Mouse (Mus musculus) thymus, postnatal 0 days (tissue): ENCODE data around the gene Vmn2r49. TPM values are rescaled to one million over a fixed set of nuclear protein-coding genes. Genes with fewer than 3 reads are reported as not detected.
"Not testable (repeated sequence)": the region's sequence is repeated elsewhere in the genome, so short reads cannot be mapped to it uniquely, and the experiment has no call there.

Experiments used
- DNase-seq: peaks from one replicate; pipeline ENCODE4 v3.0.0-alpha.2; 2015; ENCODE audit warnings: low spot score
- polyA plus RNA-seq: library from polyadenylated mRNA; unstranded; fragments of >200 nt; fragmentation: Nextera tagmentation; extraction: Ambion mirVana; gene quantifications from 2 replicates; pipeline ENCODE4 v1.2.1, GENCODE M21; 2015

Vmn2r49 gene
- not detected in 2 replicates for polyA plus RNA-seq

GRCm38 (mm10) chr7:9992157-9992556 is at the start of gene Vmn2r49:
TSS of gene Vmn2r49 (minus strand) at chr7:9992257.
- DNase-seq: not testable (repeated sequence)

GRCm38 (mm10) chr7:9953485-9953884 is 38.6 kb downstream of the Vmn2r49 start, which contains the start of gene Vmn2r48:
TSS of gene Vmn2r48 (minus strand) at chr7:9953585.
- DNase-seq: not testable (repeated sequence)

Other genes starting within 250 kb of the Vmn2r49 start
- gene Vmn2r46, start 221.7 kb downstream of the Vmn2r49 start, polyA plus RNA-seq: not detected in 2 replicates
- not detected in 2 replicates for gene Vmn2r47, start 150.9 kb downstream of the Vmn2r49 start, polyA plus RNA-seq
- not detected in 2 replicates for gene Vmn2r48, start 38.7 kb downstream of the Vmn2r49 start, polyA plus RNA-seq
- gene Vmn2r50, start 61.0 kb upstream of the Vmn2r49 start, polyA plus RNA-seq: not detected in 2 replicates
- gene Vmn2r51, start 113.5 kb upstream of the Vmn2r49 start, polyA plus RNA-seq: not detected in 2 replicates
- not detected in 2 replicates for gene Vmn2r52, start 184.3 kb upstream of the Vmn2r49 start, polyA plus RNA-seq